Mouse (Mus musculus) liver, embryonic 16.5 days (tissue): ENCODE measurements around the gene Mcam. TPM values are rescaled to one million over a fixed set of nuclear protein-coding genes. Genes with fewer than 3 reads are reported as not detected.
"Not testable (repeated sequence)": the region's sequence is repeated elsewhere in the genome, so short reads cannot be mapped to it uniquely, and the experiment has no call there.

Experiments
- ATAC-seq: fragments of 200-750 bp; cut with Nextera tagmentation; 2 replicates; pipeline ENCODE4 v1.8.0; 2017; ENCODE audit warnings: low read depth, mild to moderate bottlenecking, moderate number of reproducible peaks, moderate library complexity
- H3K27ac ChIP-seq: fragments of 300-500 bp; sonication (generic); 2 replicates; pipeline ENCODE4 v1.5.1; 2014; ENCODE audit warnings: mild to moderate bottlenecking, low read length
- H3K27me3 ChIP-seq: fragments of 300-500 bp; sonication (generic); 2 replicates; pipeline ENCODE4 v1.6.1; 2014; ENCODE audit warnings: low read depth, low read length, mixed read lengths; ENCODE audit not compliant: control insufficient read depth, insufficient read depth
- H3K36me3 ChIP-seq: fragments of 300-500 bp; sonication (generic); 2 replicates; pipeline ENCODE4 v1.6.1; 2014; ENCODE audit warnings: mild to moderate bottlenecking; ENCODE audit not compliant: control insufficient read depth, insufficient read depth
- H3K4me1 ChIP-seq: fragments of 300-500 bp; sonication (generic); 2 replicates; pipeline ENCODE4 v1.6.1; 2014; ENCODE audit warnings: low read depth, low read length, mixed read lengths; ENCODE audit not compliant: control insufficient read depth
- H3K4me2 ChIP-seq: fragments of 300-500 bp; sonication (generic); 2 replicates; pipeline ENCODE4 v1.6.1; 2014; ENCODE audit warnings: low read depth, low read length, mixed read lengths
- H3K4me3 ChIP-seq: fragments of 300-500 bp; sonication (generic); 2 replicates; pipeline ENCODE4 v1.5.1; 2014; ENCODE audit warnings: low read depth, mild to moderate bottlenecking, low read length
- H3K9ac ChIP-seq: fragments of 300-500 bp; sonication (generic); 2 replicates; pipeline ENCODE4 v1.6.1; 2014; ENCODE audit warnings: low read depth, low read length
- H3K9me3 ChIP-seq: fragments of 300-500 bp; sonication (generic); replicated peaks from 2 replicates; pipeline ENCODE4 v1.6.1; 2016; ENCODE audit warnings: low read length; ENCODE audit not compliant: control insufficient read depth
- WGBS: fragments of 180-500 bp; shearing (Covaris S2); extraction: QIAGEN DNeasy Blood & Tissue Kit; methylation state at CpG from one replicate; pipeline ENCODE4 v1.1.7; 2014; ENCODE audit not compliant: insufficient replicate concordance; 5-methylcytosine and 5-hydroxymethylcytosine counted together
- polyA plus RNA-seq: library from polyadenylated mRNA; unstranded; fragments of >200 nt; fragmentation: Nextera tagmentation; extraction: Ambion mirVana; gene quantifications from 2 replicates; pipeline ENCODE4 v1.2.1, GENCODE M21; 2015

Gene Mcam
- polyA plus RNA-seq, 1 experiment from 2014 or later = 5.6 TPM

DNA sequence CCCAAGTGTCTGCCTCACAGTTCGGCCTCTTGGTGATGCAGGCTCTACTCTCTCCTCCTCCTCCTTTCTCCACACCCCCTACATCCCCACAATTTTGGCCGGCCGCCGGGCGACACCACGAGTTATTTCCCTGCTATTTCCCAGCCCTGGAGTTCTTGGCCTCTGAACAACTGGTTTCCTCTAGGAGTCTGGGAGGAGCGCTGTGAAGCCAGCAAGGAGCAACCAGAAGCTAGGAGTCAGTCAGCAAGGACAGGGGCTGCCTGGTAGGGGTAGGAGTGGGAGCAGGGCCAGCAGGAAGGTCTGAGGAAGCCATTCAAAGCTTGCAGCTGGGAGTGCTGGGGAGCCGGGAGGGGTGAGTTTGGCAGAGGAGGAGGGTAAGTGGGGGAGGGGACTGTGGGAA is 27.2 kb upstream of the Mcam start, which contains the start of gene C1qtnf5:
C1qtnf5 (plus strand) TSS at position 136 of the 400 bp plus-strand sequence.
- ATAC-seq = no peak
- no peaks in the 10 kb centered on the region for H3K27me3 ChIP-seq
- peaks cover 29% of the 10 kb centered on the region for H3K4me1 ChIP-seq
- H3K27ac ChIP-seq = no peak within 1 kb of the TSS
- no peak within 1 kb of the TSS for H3K4me3 ChIP-seq
- WGBS = 81% methylated on average over 8 of the region's 8 CpGs
- no peak within 1 kb of the TSS for H3K9ac ChIP-seq
- H3K36me3 ChIP-seq = peaks cover 13% of the 10 kb centered on the region
- no peaks in the 10 kb centered on the region for H3K9me3 ChIP-seq
- no peak within 1 kb of the TSS for H3K4me2 ChIP-seq

DNA sequence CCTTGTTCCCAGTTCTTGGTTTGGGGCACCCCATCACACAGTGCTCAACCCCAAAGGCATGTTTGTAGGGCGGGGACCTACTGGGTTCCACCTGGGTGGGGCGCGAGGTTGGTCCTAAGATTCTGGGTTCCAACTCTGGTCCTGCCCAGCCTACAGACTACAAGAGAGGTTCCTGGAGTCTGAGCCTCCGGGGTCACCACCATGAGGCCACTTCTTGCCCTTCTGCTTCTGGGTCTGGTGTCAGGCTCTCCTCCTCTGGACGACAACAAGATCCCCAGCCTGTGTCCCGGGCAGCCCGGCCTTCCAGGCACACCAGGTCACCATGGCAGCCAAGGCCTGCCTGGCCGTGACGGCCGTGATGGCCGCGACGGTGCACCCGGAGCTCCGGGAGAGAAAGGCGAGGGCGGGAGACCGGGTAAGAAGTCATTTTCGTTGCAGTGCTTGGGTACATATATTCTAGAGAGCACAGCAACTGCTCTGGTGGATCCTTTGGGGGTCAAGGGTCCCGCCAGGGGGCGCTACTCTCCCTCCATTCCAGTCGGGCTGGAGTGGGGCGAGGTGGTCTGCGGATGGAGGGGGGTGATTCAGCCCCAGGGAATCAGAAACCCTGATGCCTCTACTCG is 26.6 kb upstream of the Mcam start:
- ATAC-seq = no peak
- no peak overlapping the region for H3K27ac ChIP-seq
- no peaks in the 10 kb centered on the region for H3K27me3 ChIP-seq
- H3K4me1 ChIP-seq = peaks cover 29% of the 10 kb centered on the region
- H3K9me3 ChIP-seq = no peaks in the 10 kb centered on the region
- H3K4me3 ChIP-seq = no peak overlapping the region
- H3K36me3 ChIP-seq = peaks cover 13% of the 10 kb centered on the region
- no peak overlapping the region for H3K4me2 ChIP-seq
- WGBS = 74% methylated on average over 25 of the region's 25 CpGs
- H3K9ac ChIP-seq = no peak overlapping the region

DNA sequence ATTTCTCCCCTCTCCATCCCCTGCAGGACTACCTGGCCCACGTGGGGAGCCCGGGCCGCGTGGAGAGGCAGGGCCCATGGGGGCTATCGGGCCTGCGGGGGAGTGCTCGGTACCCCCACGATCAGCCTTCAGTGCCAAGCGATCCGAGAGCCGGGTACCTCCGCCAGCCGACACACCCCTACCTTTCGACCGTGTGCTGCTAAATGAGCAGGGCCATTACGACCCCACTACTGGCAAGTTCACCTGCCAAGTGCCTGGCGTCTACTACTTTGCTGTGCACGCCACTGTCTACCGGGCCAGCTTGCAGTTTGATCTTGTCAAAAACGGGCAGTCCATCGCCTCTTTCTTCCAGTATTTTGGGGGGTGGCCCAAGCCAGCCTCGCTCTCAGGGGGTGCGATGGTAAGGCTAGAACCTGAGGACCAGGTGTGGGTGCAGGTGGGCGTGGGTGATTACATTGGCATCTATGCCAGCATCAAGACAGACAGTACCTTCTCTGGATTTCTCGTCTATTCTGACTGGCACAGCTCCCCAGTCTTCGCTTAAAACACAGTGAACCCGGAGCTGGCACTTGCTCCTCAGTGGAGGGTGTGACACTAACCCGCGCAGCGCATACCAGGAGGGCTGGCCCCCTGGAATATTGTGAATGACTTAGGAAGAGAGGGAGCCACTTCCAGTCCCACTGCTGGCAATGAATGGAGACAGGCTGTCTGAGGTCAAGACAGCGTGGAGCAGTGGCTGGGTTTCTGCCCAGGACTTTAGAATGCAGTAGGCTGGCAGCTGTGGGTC is 25.8 kb upstream of the Mcam start:
- Histone ChIP-seq H3K9me3 (no peaks in the 10 kb centered on the region), H3K4me2 (no peak overlapping the region), H3K4me1 (peaks cover 29% of the 10 kb centered on the region), H3K27ac (no peak overlapping the region), H3K27me3 (no peaks in the 10 kb centered on the region), H3K4me3 (no peak overlapping the region), H3K9ac (peak overlapping the region; percentile 18; the same call in 1 of the 2 replicates), H3K36me3 (peaks cover 13% of the 10 kb centered on the region)
- WGBS = 88% methylated on average over 31 of the region's 31 CpGs
- ATAC-seq = no peak

DNA sequence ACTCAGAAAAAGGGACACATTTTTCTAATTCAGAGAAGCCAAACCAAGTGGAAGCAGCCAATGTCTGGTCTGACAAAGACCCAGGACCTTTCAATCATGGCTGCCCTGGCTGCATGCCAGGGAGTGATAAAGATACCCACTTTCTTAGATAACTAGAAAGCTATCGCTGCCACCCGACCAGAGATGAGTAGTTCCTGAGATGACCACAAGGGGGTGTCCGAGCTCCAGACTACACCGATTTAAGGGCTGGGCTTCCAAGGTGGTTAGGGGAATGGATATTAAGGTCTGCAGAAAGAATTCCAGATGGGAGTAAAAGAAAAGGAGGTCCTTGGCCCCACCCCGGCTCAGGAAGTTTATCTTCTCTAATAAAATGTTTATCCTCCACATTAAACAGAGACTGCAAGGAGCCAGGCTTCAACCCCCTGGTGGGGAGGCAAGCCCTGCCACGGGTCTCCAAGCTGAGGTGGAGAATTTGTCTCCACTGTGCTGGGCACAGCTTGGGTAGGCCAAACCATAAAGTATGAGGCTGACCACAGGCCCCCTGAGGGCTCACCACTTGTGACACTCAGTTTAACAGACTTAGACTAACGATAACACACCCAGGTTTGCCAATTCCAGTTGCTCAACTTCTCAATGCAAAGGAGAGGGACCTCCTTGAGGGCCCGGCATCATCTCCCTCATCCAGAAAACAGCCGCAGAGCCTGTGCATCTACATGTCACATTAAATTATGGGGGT is 24.7 kb upstream of the Mcam start:
- Histone ChIP-seq H3K4me1 (peaks cover 37% of the 10 kb centered on the region), H3K27ac (no peak overlapping the region), H3K4me2 (peak overlapping the region; percentile 43), H3K9me3 (no peaks in the 10 kb centered on the region), H3K27me3 (no peaks in the 10 kb centered on the region), H3K9ac (peak overlapping the region; percentile 18; the same call in 1 of the 2 replicates), H3K4me3 (peak overlapping the region; percentile 19), H3K36me3 (peaks cover 13% of the 10 kb centered on the region)
- WGBS = 30% methylated on average over 9 of the region's 9 CpGs
- no peak for ATAC-seq

DNA sequence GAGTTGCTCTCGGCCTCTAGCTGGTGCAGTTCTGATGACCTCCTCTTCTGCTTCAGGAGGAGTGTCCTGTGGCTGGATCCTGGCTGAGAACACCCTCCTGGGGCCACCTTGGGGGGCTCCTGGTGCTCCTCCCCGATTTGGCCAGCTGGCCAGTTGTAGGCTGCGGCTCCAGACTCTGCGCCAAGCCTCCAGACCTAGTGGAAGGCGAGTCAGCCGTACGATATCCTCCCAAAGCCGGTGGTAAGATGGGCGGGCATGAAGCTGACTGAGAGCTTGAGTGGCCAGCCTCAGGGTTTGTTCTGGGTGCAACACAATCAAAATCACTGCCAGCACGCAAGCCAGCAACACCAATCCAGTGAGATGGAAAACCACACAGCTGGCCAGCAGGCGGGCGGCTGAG is 22.4 kb upstream of the Mcam start:
- not testable (repeated sequence) for H3K27ac ChIP-seq, H3K9ac ChIP-seq, H3K27me3 ChIP-seq, ATAC-seq, H3K9me3 ChIP-seq
- Histone ChIP-seq H3K36me3 (peaks cover 13% of the 10 kb centered on the region), H3K4me2 (peak overlapping the region; percentile 57), H3K4me3 (peak overlapping the region; percentile 81), H3K4me1 (peaks cover 37% of the 10 kb centered on the region)
- 71% methylated on average over 10 of the region's 12 CpGs for WGBS

DNA sequence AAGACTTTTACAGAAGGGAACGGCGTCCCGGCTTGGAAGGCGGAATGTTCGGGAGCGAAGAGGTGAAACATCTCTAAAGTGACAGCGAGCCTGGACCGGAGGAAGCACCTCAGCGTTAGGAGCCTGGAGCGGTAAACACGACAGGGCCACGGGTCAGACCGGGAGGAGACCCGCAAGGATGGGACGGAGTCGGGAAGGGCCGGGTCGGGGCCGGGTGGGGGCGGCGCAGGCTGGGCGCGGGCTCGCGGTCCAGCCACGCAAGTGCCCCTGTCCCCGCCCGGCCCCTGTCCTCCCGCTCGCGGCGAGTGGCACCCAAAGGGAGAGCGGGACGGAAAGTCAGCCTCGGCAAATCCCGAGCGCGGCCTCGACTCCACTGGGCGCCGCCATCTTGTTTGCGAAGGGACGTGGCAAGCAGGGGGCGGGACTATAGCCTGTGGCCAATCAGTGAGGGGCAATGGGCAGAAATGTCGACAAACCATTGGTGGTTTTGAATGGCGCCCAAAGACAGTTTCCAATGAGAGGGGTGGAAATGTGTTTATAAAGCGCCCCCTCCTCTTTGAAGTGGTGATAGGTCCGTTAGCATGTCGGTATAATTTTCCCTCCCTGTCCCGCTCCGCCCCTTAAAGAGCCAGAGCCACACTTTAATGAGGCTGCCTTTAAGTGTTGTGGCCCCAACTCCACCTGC is 21.0 kb upstream of the Mcam start, which contains the start of the genes Gm49380 and Rnf26:
Gm49380 (minus strand) TSS at position 396 of the 685 bp plus-strand sequence.
Rnf26 (minus strand) TSS at position 413 of the 685 bp plus-strand sequence.
- Histone ChIP-seq H3K9me3 (no peaks in the 10 kb centered on the region), H3K4me3 (peak within 1 kb of the TSS; percentile 81), H3K27me3 (no peaks in the 10 kb centered on the region), H3K4me1 (peaks cover 30% of the 10 kb centered on the region), H3K4me2 (peak within 1 kb of the TSS; percentile 62), H3K36me3 (peaks cover 9% of the 10 kb centered on the region), H3K9ac (peak within 1 kb of the TSS; percentile 86), H3K27ac (peak within 1 kb of the TSS; percentile 81)
- peak; percentile 95 for ATAC-seq
- under 1% methylated on average over 51 of the region's 51 CpGs for WGBS

DNA sequence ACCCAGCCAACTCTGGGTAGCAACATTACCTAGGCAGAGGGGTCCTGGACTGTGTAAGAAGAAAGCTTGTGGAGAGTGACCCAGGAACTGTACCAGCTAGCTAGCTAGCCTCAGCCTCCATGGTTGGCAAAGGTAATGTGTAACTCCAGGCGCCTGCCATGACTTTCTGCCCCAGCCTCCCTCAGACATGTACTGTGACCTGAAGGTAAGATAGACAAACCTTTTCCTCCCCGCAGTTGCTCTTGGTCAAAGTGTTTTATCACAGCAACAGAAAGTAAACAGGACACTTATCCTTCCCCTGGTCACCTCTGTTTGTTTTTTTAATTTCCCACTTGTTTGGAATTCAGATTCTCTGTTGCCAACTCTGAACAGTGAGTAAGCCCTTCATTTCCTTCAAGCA is 19.8 kb upstream of the Mcam start:
- Histone ChIP-seq H3K4me3 (no peak overlapping the region), H3K9me3 (no peaks in the 10 kb centered on the region), H3K27me3 (no peaks in the 10 kb centered on the region), H3K4me2 (peak overlapping the region; percentile 62), H3K27ac (0 out of 2 replicates have a peak overlapping the region, but pooled peaks have one; percentile 29), H3K36me3 (0 out of 2 replicates have a peak, but pooled peaks cover 2% of the 10 kb centered on the region), H3K9ac (no peak overlapping the region), H3K4me1 (peaks cover 19% of the 10 kb centered on the region)
- WGBS = 51% methylated on average over 2 of the region's 2 CpGs
- ATAC-seq = no peak

DNA sequence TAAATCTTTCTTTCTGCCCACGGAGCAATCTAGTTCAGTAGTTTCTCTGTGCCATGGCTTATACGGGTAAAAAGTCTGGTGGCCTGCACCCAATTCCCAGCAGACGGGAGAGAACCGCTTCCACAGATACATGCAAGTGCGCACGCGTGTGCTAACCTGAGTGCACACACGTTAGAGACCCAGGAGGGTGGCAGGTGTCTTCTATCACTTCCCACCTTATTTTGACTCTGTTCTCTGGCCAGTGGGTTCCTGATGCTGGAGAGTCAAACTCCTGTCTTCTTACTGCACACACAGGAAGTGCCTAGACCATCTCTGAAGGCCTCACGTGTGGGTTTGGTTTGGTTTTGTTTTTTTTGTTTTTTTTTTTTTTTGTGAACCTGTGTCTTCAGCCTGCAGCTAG is 18.7 kb upstream of the Mcam start:
- no peak overlapping the region for H3K27ac ChIP-seq
- H3K27me3 ChIP-seq = no peaks in the 10 kb centered on the region
- WGBS = 72% methylated on average over 9 of the region's 9 CpGs
- no peak overlapping the region for H3K9ac ChIP-seq
- no peak overlapping the region for H3K4me3 ChIP-seq
- no peaks in the 10 kb centered on the region for H3K36me3 ChIP-seq
- no peaks in the 10 kb centered on the region for H3K9me3 ChIP-seq
- ATAC-seq = no peak
- peaks cover 8% of the 10 kb centered on the region for H3K4me1 ChIP-seq
- H3K4me2 ChIP-seq = no peak overlapping the region
